Mouse (Mus musculus): ENCODE measurements around the gene Ccdc63. TPM values are rescaled to one million over a fixed set of nuclear protein-coding genes. Genes with fewer than 3 reads are reported as not detected.

Gene Ccdc63
- polyA plus RNA-seq, 1 experiment from 2014 or later: not detected

- no peaks in the 10 kb centered on the region for H3K36me3 ChIP-seq
- peak overlapping the region; percentile 15; the same call in 1 of the 2 replicates for H3K4me2 ChIP-seq
- 0 out of 2 replicates have a peak overlapping the region, but pooled peaks have one; percentile 20 for H3K9ac ChIP-seq
- ATAC-seq (ENCODE audit: low FRiP score): no peak
- H3K4me3 ChIP-seq: no peak overlapping the region
- no peaks in the 10 kb centered on the region for H3K9me3 ChIP-seq
- 68% methylated on average over 26 of the region's 26 CpGs for WGBS
- H3K27ac ChIP-seq: no peak overlapping the region
- H3K27me3 ChIP-seq: no peaks in the 10 kb centered on the region
- 0 out of 2 replicates have a peak, but pooled peaks cover 4% of the 10 kb centered on the region for H3K4me1 ChIP-seq (replicated peaks)
These were observed 29.3 kb downstream of the Ccdc63 start for GRCm38 (mm10) chr5:122111091-122111932.

GRCm38 (mm10) chr5:122110625-122111024 lies 30.0 kb downstream of the Ccdc63 start:
- H3K27me3 ChIP-seq: no peaks in the 10 kb centered on the region
- H3K4me3 ChIP-seq: no peak overlapping the region
- no peak for ATAC-seq (ENCODE audit: low FRiP score)
- no peaks in the 10 kb centered on the region for H3K36me3 ChIP-seq
- no peak overlapping the region for H3K27ac ChIP-seq
- H3K4me1 ChIP-seq (replicated peaks): 0 out of 2 replicates have a peak, but pooled peaks cover 4% of the 10 kb centered on the region
- no peak overlapping the region for H3K9ac ChIP-seq
- 94% methylated on average over 13 of the region's 13 CpGs for WGBS
- H3K9me3 ChIP-seq: no peaks in the 10 kb centered on the region
- no peak overlapping the region for H3K4me2 ChIP-seq

GRCm38 (mm10) chr5:122109325-122110060 lies 31.1 kb downstream of the Ccdc63 start:
- WGBS: 48% methylated on average over 16 of the region's 16 CpGs
- ATAC-seq (ENCODE audit: low FRiP score): no peak
- H3K9ac ChIP-seq: 0 out of 2 replicates have a peak overlapping the region, but pooled peaks have one; percentile 8
- H3K4me2 ChIP-seq: no peak overlapping the region
- H3K4me3 ChIP-seq: no peak overlapping the region
- no peaks in the 10 kb centered on the region for H3K9me3 ChIP-seq
- no peaks in the 10 kb centered on the region for H3K27me3 ChIP-seq
- no peak overlapping the region for H3K27ac ChIP-seq
- H3K4me1 ChIP-seq (replicated peaks): 0 out of 2 replicates have a peak, but pooled peaks cover 4% of the 10 kb centered on the region
- no peaks in the 10 kb centered on the region for H3K36me3 ChIP-seq

GRCm38 (mm10) chr5:122108104-122108503 lies 32.5 kb downstream of the Ccdc63 start:
- H3K9ac ChIP-seq: no peak overlapping the region
- no peak for ATAC-seq (ENCODE audit: low FRiP score)
- 75% methylated on average over 6 of the region's 6 CpGs for WGBS
- H3K27ac ChIP-seq: no peak overlapping the region
- no peak overlapping the region for H3K4me3 ChIP-seq
- peaks cover 7% of the 10 kb centered on the region for H3K4me1 ChIP-seq (replicated peaks)
- no peak overlapping the region for H3K4me2 ChIP-seq
- H3K9me3 ChIP-seq: no peaks in the 10 kb centered on the region
- H3K27me3 ChIP-seq: no peaks in the 10 kb centered on the region
- no peaks in the 10 kb centered on the region for H3K36me3 ChIP-seq

GRCm38 (mm10) chr5:122106212-122106611 lies 34.4 kb downstream of the Ccdc63 start:
- Histone ChIP-seq H3K27me3 (0 out of 2 replicates have a peak, but pooled peaks cover 14% of the 10 kb centered on the region), H3K9ac (no peak overlapping the region), H3K4me2 (no peak overlapping the region), H3K4me1 (replicated peaks) (peaks cover 16% of the 10 kb centered on the region), H3K27ac (no peak overlapping the region), H3K36me3 (no peaks in the 10 kb centered on the region), H3K9me3 (no peaks in the 10 kb centered on the region), H3K4me3 (no peak overlapping the region)
- ATAC-seq (ENCODE audit: low FRiP score): no peak
- WGBS: 77% methylated on average over 6 of the region's 6 CpGs

- no peaks in the 10 kb centered on the region for H3K36me3 ChIP-seq
- no peak overlapping the region for H3K4me3 ChIP-seq
- ATAC-seq (ENCODE audit: low FRiP score): no peak
- WGBS: 90% methylated on average over 9 of the region's 9 CpGs
- no peak overlapping the region for H3K27ac ChIP-seq
- peaks cover 20% of the 10 kb centered on the region; the same call in 1 of the 2 replicates for H3K27me3 ChIP-seq
- H3K9ac ChIP-seq: no peak overlapping the region
- H3K9me3 ChIP-seq: no peaks in the 10 kb centered on the region
- H3K4me2 ChIP-seq: no peak overlapping the region
- H3K4me1 ChIP-seq (replicated peaks): peaks cover 16% of the 10 kb centered on the region
These were observed 35.6 kb downstream of the Ccdc63 start for GRCm38 (mm10) chr5:122104981-122105380.

- Histone ChIP-seq H3K9me3 (no peaks in the 10 kb centered on the region), H3K27me3 (peaks cover 20% of the 10 kb centered on the region; the same call in 1 of the 2 replicates), H3K9ac (no peak overlapping the region), H3K4me3 (no peak overlapping the region), H3K36me3 (no peaks in the 10 kb centered on the region), H3K27ac (no peak overlapping the region), H3K4me1 (replicated peaks) (peaks cover 15% of the 10 kb centered on the region), H3K4me2 (no peak overlapping the region)
- ATAC-seq (ENCODE audit: low FRiP score): no peak
- WGBS: 30% methylated on average over 2 of the region's 2 CpGs
These were observed 36.4 kb downstream of the Ccdc63 start for GRCm38 (mm10) chr5:122104201-122104600.

- 35% methylated on average over 12 of the region's 12 CpGs for WGBS
- Histone ChIP-seq H3K36me3 (no peaks in the 10 kb centered on the region), H3K9ac (peak overlapping the region; percentile 58; the same call in 1 of the 2 replicates), H3K9me3 (no peaks in the 10 kb centered on the region), H3K27ac (peak overlapping the region; percentile 49), H3K4me1 (replicated peaks) (peaks cover 12% of the 10 kb centered on the region), H3K4me3 (no peak overlapping the region), H3K4me2 (peak overlapping the region; percentile 34), H3K27me3 (peaks cover 20% of the 10 kb centered on the region; the same call in 1 of the 2 replicates)
- no peak for ATAC-seq (ENCODE audit: low FRiP score)
These were observed 37.5 kb downstream of the Ccdc63 start for GRCm38 (mm10) chr5:122103075-122103474.

GRCm38 (mm10) chr5:122102476-122103050 lies 38.1 kb downstream of the Ccdc63 start:
- H3K36me3 ChIP-seq: no peaks in the 10 kb centered on the region
- peak overlapping the region; percentile 58; the same call in 1 of the 2 replicates for H3K9ac ChIP-seq
- H3K27me3 ChIP-seq: peaks cover 20% of the 10 kb centered on the region; the same call in 1 of the 2 replicates
- H3K27ac ChIP-seq: no peak overlapping the region
- H3K4me3 ChIP-seq: no peak overlapping the region
- peak overlapping the region; percentile 34; the same call in 1 of the 2 replicates for H3K4me2 ChIP-seq
- H3K9me3 ChIP-seq: no peaks in the 10 kb centered on the region
- WGBS: 33% methylated on average over 7 of the region's 7 CpGs
- ATAC-seq (ENCODE audit: low FRiP score): no peak
- peaks cover 12% of the 10 kb centered on the region for H3K4me1 ChIP-seq (replicated peaks)

- Histone ChIP-seq H3K27me3 (no peaks in the 10 kb centered on the region; the same call in 1 of the 2 replicates), H3K36me3 (no peaks in the 10 kb centered on the region), H3K4me1 (replicated peaks) (no peaks in the 10 kb centered on the region), H3K27ac (no peak overlapping the region), H3K9ac (no peak overlapping the region), H3K9me3 (no peaks in the 10 kb centered on the region), H3K4me3 (no peak overlapping the region), H3K4me2 (no peak overlapping the region)
- WGBS: 92% methylated on average over 10 of the region's 10 CpGs
- no peak for ATAC-seq (ENCODE audit: low FRiP score)
These were observed 46.2 kb downstream of the Ccdc63 start for GRCm38 (mm10) chr5:122094439-122094838.

GRCm38 (mm10) chr5:122093734-122094133 lies 46.9 kb downstream of the Ccdc63 start:
- Histone ChIP-seq H3K4me2 (no peak overlapping the region), H3K36me3 (no peaks in the 10 kb centered on the region), H3K27me3 (no peaks in the 10 kb centered on the region; the same call in 1 of the 2 replicates), H3K4me1 (replicated peaks) (no peaks in the 10 kb centered on the region), H3K27ac (no peak overlapping the region), H3K9me3 (no peaks in the 10 kb centered on the region), H3K9ac (no peak overlapping the region), H3K4me3 (no peak overlapping the region)
- WGBS: 89% methylated on average over 14 of the region's 14 CpGs
- ATAC-seq (ENCODE audit: low FRiP score): no peak

GRCm38 (mm10) chr5:122092794-122093193 lies 47.8 kb downstream of the Ccdc63 start:
- Histone ChIP-seq H3K4me3 (no peak overlapping the region), H3K27me3 (peaks cover 3% of the 10 kb centered on the region; the same call in 1 of the 2 replicates), H3K4me2 (no peak overlapping the region), H3K9me3 (no peaks in the 10 kb centered on the region), H3K36me3 (no peaks in the 10 kb centered on the region), H3K27ac (no peak overlapping the region), H3K9ac (peak overlapping the region; percentile 29; the same call in 1 of the 2 replicates), H3K4me1 (replicated peaks) (no peaks in the 10 kb centered on the region)
- ATAC-seq (ENCODE audit: low FRiP score): no peak
- WGBS: 58% methylated on average over 11 of the region's 11 CpGs

All from hindbrain, embryonic 13.5 days (tissue).